Mouse (Mus musculus) heart, embryonic 10.5 days (tissue): ENCODE measurements around the gene Rgs7. TPM values are rescaled to one million over a fixed set of nuclear protein-coding genes. Genes with fewer than 3 reads are reported as not detected.

Source experiments
- DNase-seq: peaks from one replicate; pipeline ENCODE4 v3.0.0-alpha.2; 2017; ENCODE audit warnings: low spot score
- H3K27ac ChIP-seq: fragments of 300-500 bp; sonication (generic); 2 replicates; pipeline ENCODE4 v1.5.1; 2016; ENCODE audit warnings: mild to moderate bottlenecking
- H3K27me3 ChIP-seq: fragments of 300-500 bp; sonication (generic); 2 replicates; pipeline ENCODE4 v1.6.1; 2016; ENCODE audit warnings: mild to moderate bottlenecking; ENCODE audit not compliant: poor library complexity, insufficient read depth, severe bottlenecking
- H3K36me3 ChIP-seq: fragments of 300-500 bp; sonication (generic); 2 replicates; pipeline ENCODE4 v1.6.1; 2016; ENCODE audit warnings: mild to moderate bottlenecking, moderate library complexity
- H3K4me1 ChIP-seq: fragments of 300-500 bp; sonication (generic); 2 replicates; pipeline ENCODE4 v1.6.1; 2016; ENCODE audit warnings: mild to moderate bottlenecking
- H3K4me3 ChIP-seq: fragments of 300-500 bp; sonication (generic); 2 replicates; pipeline ENCODE4 v1.5.1; 2016; ENCODE audit warnings: mild to moderate bottlenecking, moderate library complexity
- H3K9me3 ChIP-seq: fragments of 300-500 bp; sonication (generic); 2 replicates; pipeline ENCODE4 v1.6.1; 2016; ENCODE audit warnings: mild to moderate bottlenecking, moderate library complexity
- WGBS: fragments of 180-500 bp; shearing (Covaris S2); methylation state at CpG from one replicate; pipeline ENCODE4 v1.1.7; 2016; 5-methylcytosine and 5-hydroxymethylcytosine counted together
- polyA plus RNA-seq: library from polyadenylated mRNA; unstranded; fragments of >200 nt; fragmentation: Nextera tagmentation; extraction: Ambion mirVana; gene quantifications from 2 replicates; pipeline ENCODE4 v1.2.1, GENCODE M21; 2016

Rgs7 gene
- polyA plus RNA-seq, 1 experiment from 2014 or later = 0.44 TPM

DNA sequence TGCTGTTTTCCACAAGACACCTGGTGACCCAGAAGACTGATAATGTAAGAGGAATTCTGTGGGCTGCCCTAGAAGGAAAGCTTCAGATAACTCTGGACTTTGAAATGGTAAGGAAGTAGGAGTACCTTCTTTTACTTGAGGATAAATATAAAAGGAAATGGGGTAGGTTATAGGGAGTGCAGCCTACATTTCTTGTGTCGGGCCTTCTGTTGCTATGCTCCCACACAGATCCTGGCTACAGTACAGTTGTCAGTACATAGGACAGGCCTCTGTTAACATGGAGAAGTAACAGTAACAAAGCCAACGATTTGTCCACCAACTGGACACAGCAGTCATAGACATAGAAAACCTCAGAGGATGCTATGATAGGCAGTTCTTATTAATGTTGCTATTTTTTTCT, 307.1 kb downstream of the Rgs7 start:
- Histone ChIP-seq H3K4me1 (no peaks in the 10 kb centered on the region), H3K27me3 (no peaks in the 10 kb centered on the region), H3K27ac (no peak overlapping the region), H3K36me3 (no peaks in the 10 kb centered on the region), H3K9me3 (no peaks in the 10 kb centered on the region), H3K4me3 (no peak overlapping the region)
- 80% methylated on average over 2 of the region's 2 CpGs for WGBS
- no peak for DNase-seq

DNA sequence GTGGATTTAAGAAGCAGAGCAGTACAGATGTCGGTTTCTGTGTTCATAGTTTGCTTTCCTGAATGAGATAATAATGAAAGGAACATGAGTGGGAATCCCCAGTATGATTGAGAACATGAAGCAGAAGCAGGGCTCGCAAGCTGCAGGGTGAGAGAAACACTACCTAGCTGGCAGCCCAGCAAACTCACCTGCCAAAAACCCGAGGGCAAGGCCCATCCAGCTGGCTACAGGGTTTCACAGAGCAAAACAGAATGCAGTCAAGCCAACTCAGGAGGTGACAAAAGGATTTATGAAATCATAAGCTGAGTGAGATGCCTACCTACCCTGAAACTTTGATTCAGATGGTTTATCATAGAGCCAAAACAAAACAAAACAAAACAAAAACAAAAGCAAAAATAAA, 307.6 kb downstream of the Rgs7 start:
- no peak overlapping the region for H3K27ac ChIP-seq
- no peaks in the 10 kb centered on the region for H3K4me1 ChIP-seq
- no peak overlapping the region for H3K4me3 ChIP-seq
- WGBS = 74% methylated on average over 3 of the region's 3 CpGs
- H3K9me3 ChIP-seq = no peaks in the 10 kb centered on the region
- H3K36me3 ChIP-seq = no peaks in the 10 kb centered on the region
- DNase-seq = no peak
- no peaks in the 10 kb centered on the region for H3K27me3 ChIP-seq

DNA sequence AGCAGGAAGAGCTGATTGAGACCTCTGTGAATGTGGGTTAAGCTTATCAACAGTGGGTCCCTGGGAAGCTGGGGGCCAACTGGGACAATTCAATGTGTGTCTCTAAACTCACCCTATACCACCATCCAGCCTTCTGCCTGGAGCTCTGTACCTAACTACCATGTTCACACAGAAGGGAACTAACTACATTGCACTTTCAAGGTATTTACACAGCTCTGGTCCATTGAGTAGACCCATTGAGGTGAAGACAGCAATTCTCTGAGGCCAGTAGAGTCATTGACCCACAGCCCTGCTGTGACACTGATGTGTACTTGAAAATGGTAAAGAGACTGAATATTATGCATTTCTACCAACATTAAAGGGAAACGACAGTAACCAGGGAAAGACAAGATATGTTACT, 313.6 kb downstream of the Rgs7 start:
- Histone ChIP-seq H3K9me3 (no peaks in the 10 kb centered on the region), H3K4me3 (no peak overlapping the region), H3K4me1 (no peaks in the 10 kb centered on the region), H3K36me3 (no peaks in the 10 kb centered on the region), H3K27me3 (no peaks in the 10 kb centered on the region), H3K27ac (no peak overlapping the region)
- WGBS = 92% methylated on average over 1 of the region's 1 CpGs
- DNase-seq = no peak

DNA sequence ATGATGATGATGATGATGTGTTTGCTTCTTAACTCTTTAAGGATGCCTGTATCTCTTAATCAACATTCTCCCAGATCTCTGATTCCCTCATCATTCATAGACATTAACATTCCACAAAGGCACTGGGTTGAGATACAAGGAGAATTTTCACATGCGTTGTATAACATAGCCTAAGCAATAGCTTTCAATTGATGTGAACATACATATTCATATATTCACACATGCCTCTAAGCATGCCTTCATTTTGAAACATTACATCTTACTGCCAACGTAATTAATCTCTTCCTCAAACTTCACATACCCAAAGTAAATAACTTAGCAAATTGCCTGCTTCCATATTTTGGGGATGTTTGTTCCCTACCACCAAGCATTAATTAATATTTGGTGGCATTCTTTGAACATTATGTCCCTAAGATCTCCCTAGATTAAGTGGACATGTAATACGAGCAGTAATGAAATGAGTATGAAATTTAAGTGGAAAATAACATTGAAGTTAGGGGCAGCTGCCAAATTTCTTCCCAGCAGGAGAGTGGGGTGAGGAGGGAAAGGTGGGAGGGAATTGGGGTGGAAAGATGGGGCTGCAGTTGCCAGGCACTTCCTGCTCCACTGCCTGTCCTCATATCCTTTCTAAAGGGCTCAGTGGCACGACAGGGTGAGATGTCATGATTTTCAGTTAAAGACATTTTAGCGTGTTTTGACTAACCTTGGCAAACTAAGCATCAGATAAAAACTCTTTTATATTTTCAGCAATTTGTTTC, 317.2 kb downstream of the Rgs7 start:
- Histone ChIP-seq H3K9me3 (no peaks in the 10 kb centered on the region), H3K4me3 (no peak overlapping the region), H3K4me1 (no peaks in the 10 kb centered on the region), H3K27ac (no peak overlapping the region), H3K36me3 (no peaks in the 10 kb centered on the region), H3K27me3 (no peaks in the 10 kb centered on the region)
- 58% methylated on average over 5 of the region's 5 CpGs for WGBS
- no peak for DNase-seq

DNA sequence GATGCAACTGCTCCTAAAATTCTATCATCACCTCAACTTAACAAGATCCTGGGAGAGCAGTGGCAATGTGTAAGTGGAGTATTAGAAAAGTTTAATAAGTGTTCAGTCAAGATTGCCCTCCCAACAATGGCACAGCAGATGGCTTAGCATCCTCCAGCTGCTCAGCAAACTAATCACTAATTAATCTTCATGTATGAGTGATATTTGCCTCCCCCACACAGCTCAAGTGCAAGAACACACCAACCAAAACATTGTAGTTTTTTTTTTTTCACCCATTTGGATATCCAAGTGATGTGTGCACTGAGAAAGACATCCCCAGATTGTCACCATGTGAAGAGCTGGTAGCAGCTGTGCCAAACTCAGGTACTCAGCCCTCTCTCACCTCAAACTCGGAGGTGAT, 336.8 kb downstream of the Rgs7 start:
- H3K4me1 ChIP-seq = no peaks in the 10 kb centered on the region
- H3K27ac ChIP-seq = no peak overlapping the region
- 65% methylated on average over 1 of the region's 1 CpGs for WGBS
- DNase-seq = no peak
- no peaks in the 10 kb centered on the region for H3K27me3 ChIP-seq
- H3K36me3 ChIP-seq = no peaks in the 10 kb centered on the region
- no peaks in the 10 kb centered on the region for H3K9me3 ChIP-seq
- no peak overlapping the region for H3K4me3 ChIP-seq

DNA sequence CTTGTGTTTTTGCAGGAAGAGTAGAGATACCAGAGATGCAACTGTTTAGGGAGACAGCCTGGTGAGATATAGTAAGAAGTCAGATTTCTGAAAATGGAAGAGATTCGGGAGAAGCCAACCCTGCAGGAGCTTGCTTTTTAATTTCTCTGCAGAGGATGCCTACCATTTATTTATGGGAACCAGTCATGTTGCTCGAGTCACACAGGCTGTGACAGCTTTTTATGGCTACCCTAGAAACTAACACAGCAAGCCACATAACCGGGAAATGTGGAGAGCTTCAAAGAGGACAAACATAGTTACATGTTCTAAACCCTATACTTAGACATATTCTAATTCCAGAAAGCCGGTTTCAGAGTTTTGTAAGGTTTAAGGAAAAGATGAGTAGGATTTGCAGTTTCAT, 349.2 kb downstream of the Rgs7 start:
- DNase-seq = no peak
- Histone ChIP-seq H3K9me3 (no peaks in the 10 kb centered on the region), H3K27me3 (no peaks in the 10 kb centered on the region), H3K4me3 (no peak overlapping the region), H3K4me1 (no peaks in the 10 kb centered on the region), H3K36me3 (no peaks in the 10 kb centered on the region), H3K27ac (no peak overlapping the region)
- 82% methylated on average over 4 of the region's 4 CpGs for WGBS

DNA sequence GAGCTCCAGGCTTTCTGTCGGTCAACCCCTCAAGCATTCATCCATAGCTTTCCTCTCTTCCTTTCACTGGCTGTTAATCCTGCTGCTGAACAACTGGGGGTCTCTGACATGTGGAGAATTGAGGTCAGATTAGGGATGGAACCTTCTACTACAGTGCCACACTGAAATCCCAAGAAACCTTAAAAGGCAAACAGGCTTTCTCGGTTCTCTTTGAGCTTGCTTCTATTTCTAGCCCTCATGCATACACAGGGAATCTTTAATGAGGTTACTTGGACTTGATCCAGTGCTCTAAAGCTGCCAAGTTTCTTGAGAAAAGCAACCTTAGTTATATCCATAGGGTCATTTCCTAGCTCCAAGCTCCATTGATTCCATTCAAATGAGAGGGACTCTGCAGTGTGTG, 363.8 kb downstream of the Rgs7 start:
- no peaks in the 10 kb centered on the region for H3K27me3 ChIP-seq
- WGBS = 54% methylated on average over 2 of the region's 2 CpGs
- H3K4me3 ChIP-seq = no peak overlapping the region
- no peak overlapping the region for H3K27ac ChIP-seq
- DNase-seq = no peak
- no peaks in the 10 kb centered on the region for H3K9me3 ChIP-seq
- no peaks in the 10 kb centered on the region for H3K36me3 ChIP-seq
- H3K4me1 ChIP-seq = no peaks in the 10 kb centered on the region

DNA sequence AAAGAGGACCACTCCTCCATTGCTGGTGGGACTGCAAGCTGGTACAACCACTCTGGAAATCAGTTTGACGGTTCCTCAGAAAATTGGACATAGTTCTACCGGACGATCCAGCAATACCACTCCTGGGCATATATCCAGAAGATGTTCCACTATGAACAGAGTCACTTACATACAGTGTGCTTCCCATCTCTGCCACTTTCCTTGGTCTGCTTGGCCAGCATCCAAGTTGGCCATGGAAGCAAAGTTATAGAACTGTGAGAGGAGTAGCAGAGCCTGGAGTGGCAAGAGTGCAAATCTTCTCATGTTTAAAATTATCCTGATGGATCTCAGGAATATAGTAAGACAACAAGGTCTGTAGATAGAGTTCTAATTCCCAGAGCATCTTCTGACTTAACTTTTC, 367.9 kb downstream of the Rgs7 start:
- DNase-seq = no peak
- no peaks in the 10 kb centered on the region for H3K27me3 ChIP-seq
- H3K36me3 ChIP-seq = no peaks in the 10 kb centered on the region
- 83% methylated on average over 3 of the region's 3 CpGs for WGBS
- H3K9me3 ChIP-seq = no peaks in the 10 kb centered on the region
- no peaks in the 10 kb centered on the region for H3K4me1 ChIP-seq
- H3K4me3 ChIP-seq = no peak overlapping the region
- H3K27ac ChIP-seq = no peak overlapping the region

DNA sequence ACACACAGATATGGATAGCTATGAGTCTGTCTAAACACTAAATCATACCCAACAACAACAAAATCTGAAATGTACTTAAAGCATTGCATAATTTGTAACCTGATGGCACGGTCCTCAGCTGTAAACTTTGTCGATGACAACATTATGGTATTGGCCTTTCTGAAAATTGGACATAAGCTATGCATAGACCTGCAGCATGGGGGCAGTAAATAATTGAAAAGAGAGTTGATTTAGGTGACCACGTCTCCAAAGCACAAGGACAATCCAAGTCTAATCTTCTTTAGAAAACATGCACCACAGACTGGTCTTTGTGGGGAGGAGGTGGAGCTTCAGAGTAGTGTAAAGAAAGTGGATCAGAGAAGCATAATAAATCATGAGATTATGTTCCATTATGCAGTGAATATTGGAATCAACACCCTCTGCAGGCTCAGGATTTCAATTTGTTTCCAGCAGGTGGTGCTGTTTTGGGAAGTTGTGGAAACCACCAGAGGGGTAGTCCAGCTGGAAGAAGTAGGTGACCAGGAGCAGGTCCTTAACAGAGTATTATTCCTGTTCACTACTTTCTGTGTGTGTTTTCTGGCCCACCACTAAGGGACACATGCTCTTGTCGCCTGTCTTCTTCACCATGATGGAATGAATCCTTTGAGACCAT, 373.3 kb downstream of the Rgs7 start:
- no peak overlapping the region for H3K4me3 ChIP-seq
- no peak overlapping the region for H3K27ac ChIP-seq
- no peaks in the 10 kb centered on the region for H3K27me3 ChIP-seq
- DNase-seq = no peak
- WGBS = 72% methylated on average over 4 of the region's 4 CpGs
- H3K4me1 ChIP-seq = no peaks in the 10 kb centered on the region
- H3K9me3 ChIP-seq = no peaks in the 10 kb centered on the region
- no peaks in the 10 kb centered on the region for H3K36me3 ChIP-seq

DNA sequence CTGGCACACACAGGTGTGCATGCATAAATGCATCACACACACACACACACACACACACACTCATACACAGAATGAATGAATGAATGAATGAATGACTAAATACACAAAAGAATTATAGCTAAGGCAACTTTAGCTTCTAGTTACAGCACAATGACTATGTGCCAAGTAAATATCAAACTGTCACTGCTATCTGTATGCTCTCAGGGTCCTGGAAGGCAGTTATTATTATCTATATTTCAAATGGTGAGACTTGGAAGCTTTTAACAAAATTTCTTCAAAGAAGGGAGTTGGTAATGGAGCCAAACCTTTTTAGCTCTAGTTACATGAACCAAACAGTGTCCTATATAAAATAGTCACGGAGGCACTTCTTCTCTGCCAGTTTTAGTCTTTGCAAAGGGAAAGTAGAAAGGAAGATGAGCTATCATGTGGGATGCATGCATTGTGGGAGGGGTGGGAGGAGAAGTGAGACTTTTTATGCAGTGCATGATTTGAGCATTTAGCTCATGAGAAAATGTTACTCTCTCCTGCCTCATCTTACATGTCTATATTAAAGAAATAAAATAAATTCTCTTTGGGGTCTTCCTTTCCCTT, 383.9 kb downstream of the Rgs7 start:
- Histone ChIP-seq H3K9me3 (no peaks in the 10 kb centered on the region), H3K27me3 (no peaks in the 10 kb centered on the region), H3K36me3 (no peaks in the 10 kb centered on the region), H3K4me1 (no peaks in the 10 kb centered on the region), H3K27ac (no peak overlapping the region), H3K4me3 (no peak overlapping the region)
- DNase-seq = no peak
- 84% methylated on average over 1 of the region's 1 CpGs for WGBS

DNA sequence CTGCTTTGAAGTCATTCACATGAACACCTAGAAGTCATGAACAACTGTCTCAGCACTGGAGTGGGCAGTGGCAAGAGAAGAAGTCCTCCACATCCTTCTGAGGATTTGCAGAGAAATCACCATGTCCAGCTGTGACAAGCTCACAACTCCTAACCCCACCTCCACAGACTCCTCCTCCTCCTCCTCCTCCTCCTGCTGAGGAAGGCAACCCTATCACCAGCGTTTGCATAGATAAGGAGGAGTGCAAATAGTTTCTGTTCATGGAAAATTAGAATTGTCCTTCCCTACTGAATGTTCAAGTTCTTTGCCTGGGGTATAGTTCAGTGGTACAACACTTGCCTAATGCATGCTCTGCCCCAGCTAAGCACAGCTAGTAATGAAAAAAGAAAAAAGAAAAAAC, 386.0 kb downstream of the Rgs7 start:
- Histone ChIP-seq H3K27me3 (no peaks in the 10 kb centered on the region), H3K36me3 (no peaks in the 10 kb centered on the region), H3K4me3 (no peak overlapping the region), H3K4me1 (no peaks in the 10 kb centered on the region), H3K27ac (no peak overlapping the region), H3K9me3 (no peaks in the 10 kb centered on the region)
- WGBS = 29% methylated on average over 1 of the region's 1 CpGs
- DNase-seq = no peak

DNA sequence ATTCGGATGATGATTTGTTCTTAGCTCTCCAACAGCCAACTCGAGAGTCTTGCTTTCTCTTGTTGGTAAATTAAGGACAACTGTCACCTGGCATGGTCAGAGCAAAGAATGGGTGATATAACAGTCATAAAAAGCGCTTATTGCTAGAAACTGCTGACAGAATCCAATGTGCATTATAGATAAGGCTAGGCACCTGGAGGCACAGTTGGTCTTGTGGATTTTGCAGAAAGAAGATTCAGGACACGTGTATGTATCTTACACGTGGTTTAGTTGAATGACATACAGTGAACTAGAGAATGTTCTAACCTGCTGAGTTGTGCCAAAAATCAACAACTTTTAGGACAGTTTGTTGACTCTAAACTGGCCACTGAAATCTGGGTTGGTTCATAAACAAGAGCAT, 386.9 kb downstream of the Rgs7 start:
- Histone ChIP-seq H3K4me3 (no peak overlapping the region), H3K27ac (no peak overlapping the region), H3K9me3 (no peaks in the 10 kb centered on the region), H3K36me3 (no peaks in the 10 kb centered on the region), H3K4me1 (no peaks in the 10 kb centered on the region), H3K27me3 (no peaks in the 10 kb centered on the region)
- DNase-seq = no peak
- WGBS = 84% methylated on average over 5 of the region's 5 CpGs

DNA sequence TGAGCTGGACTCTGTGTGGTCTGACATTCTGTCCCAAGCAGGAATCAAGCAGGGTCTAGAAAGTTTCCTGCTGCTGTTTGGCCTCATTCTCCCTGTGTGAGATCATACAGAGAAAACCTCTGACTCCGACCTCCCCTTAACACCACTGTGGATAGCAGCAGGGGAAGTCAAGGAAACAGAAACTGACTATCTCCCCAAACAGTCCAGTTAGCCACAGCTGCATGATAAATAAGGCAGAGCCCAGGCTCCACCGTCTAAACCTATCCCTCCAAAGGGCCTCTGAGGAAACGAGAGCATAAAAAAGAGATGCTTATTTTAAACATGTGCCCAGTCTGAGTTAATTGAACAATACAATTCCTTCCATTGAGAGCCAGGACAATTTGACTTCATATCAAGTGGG, 395.3 kb downstream of the Rgs7 start:
- 47% methylated on average over 3 of the region's 3 CpGs for WGBS
- DNase-seq = no peak

More for the DNA sequence above, 395.3 kb downstream of the Rgs7 start:
- Histone ChIP-seq H3K27ac (no peak overlapping the region), H3K9me3 (no peaks in the 10 kb centered on the region), H3K4me1 (no peaks in the 10 kb centered on the region), H3K36me3 (no peaks in the 10 kb centered on the region), H3K27me3 (no peaks in the 10 kb centered on the region), H3K4me3 (no peak overlapping the region)
